Mouse (Mus musculus) myocyte (in vitro differentiated cells): ENCODE data around the gene Tnfrsf18. TPM values are rescaled to one million over a fixed set of nuclear protein-coding genes. Genes with fewer than 3 reads are reported as not detected.

Experiments
- H3K27me3 ChIP-seq: one replicate; pipeline ENCODE4 v1.6.1; 2011; ENCODE audit not compliant: control insufficient read depth, insufficient read depth, insufficient read length
- H3K36me3 ChIP-seq: one replicate; pipeline ENCODE4 v1.6.1; 2011; ENCODE audit not compliant: control insufficient read depth, insufficient read depth
- H3K4me2 ChIP-seq: one replicate; pipeline ENCODE4 v1.6.1; 2011; ENCODE audit warnings: low read depth, control low read depth
- H3K4me3 ChIP-seq: one replicate; pipeline ENCODE4 v1.5.1; 2011; ENCODE audit warnings: mild to moderate bottlenecking, control low read depth, moderate library complexity
- H3K79me2 ChIP-seq: one replicate; pipeline ENCODE4 v1.6.1; 2011; ENCODE audit not compliant: control insufficient read depth, insufficient read depth
- H3ac ChIP-seq: one replicate; pipeline ENCODE4 v1.6.1; 2011; ENCODE audit not compliant: control insufficient read depth, insufficient read length
- CEBPB ChIP-seq: IDR thresholded peaks from 2 replicates; pipeline ENCODE4 v1.6.1; 2011; ENCODE audit warnings: mild to moderate bottlenecking, moderate library complexity; ENCODE audit not compliant: poor library complexity, insufficient read depth, severe bottlenecking
- E2F4 ChIP-seq: IDR thresholded peaks from one replicate; pipeline ENCODE4 v1.6.1; 2011; ENCODE audit warnings: mild to moderate bottlenecking, control low read depth, moderate library complexity; ENCODE audit not compliant: insufficient read depth
- MAX ChIP-seq: IDR thresholded peaks from one replicate; pipeline ENCODE4 v1.6.1; 2011; ENCODE audit warnings: low read depth, mild to moderate bottlenecking, control low read depth
- MYOD1 ChIP-seq, 3 experiments: IDR thresholded peaks; one replicate each; pipeline ENCODE4 v1.6.1; 2011; ENCODE audit warnings: control low read depth in 2 of 3, low read depth in 2 of 3, mild to moderate bottlenecking in 2 of 3, moderate library complexity in 1 of 3; ENCODE audit not compliant: insufficient read length in 2 of 3, control insufficient read depth in 1 of 3
- MYOG ChIP-seq, 3 experiments: IDR thresholded peaks; one replicate each; pipeline ENCODE4 v1.6.1; 2011; ENCODE audit warnings: control low read depth in 2 of 3, low read depth in 2 of 3, mild to moderate bottlenecking in 2 of 3; ENCODE audit not compliant: insufficient read length in 2 of 3, control insufficient read depth in 1 of 3, insufficient read depth in 1 of 3
- POLR2A ChIP-seq: IDR thresholded peaks from one replicate; pipeline ENCODE4 v1.6.1; 2011; ENCODE audit warnings: low read depth, mild to moderate bottlenecking, control low read depth, moderate library complexity; ENCODE audit not compliant: insufficient read length
- POLR2AphosphoS2 ChIP-seq: IDR thresholded peaks from one replicate; pipeline ENCODE4 v1.6.1; 2011; ENCODE audit warnings: low read depth, control low read depth; ENCODE audit not compliant: insufficient read length
- REST ChIP-seq: IDR thresholded peaks from one replicate; pipeline ENCODE4 v1.6.1; 2011; ENCODE audit warnings: mild to moderate bottlenecking, control low read depth, moderate library complexity; ENCODE audit not compliant: insufficient read depth, insufficient read length
- SRF ChIP-seq: IDR thresholded peaks from one replicate; pipeline ENCODE4 v1.6.1; 2011; ENCODE audit warnings: low read depth; ENCODE audit not compliant: control insufficient read depth, insufficient read length
- TCF12 ChIP-seq: IDR thresholded peaks from one replicate; pipeline ENCODE4 v1.6.1; 2011; ENCODE audit warnings: mild to moderate bottlenecking, control low read depth; ENCODE audit not compliant: poor library complexity, insufficient read depth, severe bottlenecking
- TCF3 ChIP-seq: IDR thresholded peaks from one replicate; pipeline ENCODE4 v1.6.1; 2011; ENCODE audit warnings: low read depth, control low read depth; ENCODE audit not compliant: insufficient read length
- USF1 ChIP-seq: IDR thresholded peaks from one replicate; pipeline ENCODE4 v1.6.1; 2011; ENCODE audit warnings: low read depth, mild to moderate bottlenecking, control low read depth, moderate library complexity
- polyA plus RNA-seq: library from polyadenylated mRNA; unstranded; fragments of >200 nt; fragmentation: generic; extraction: Trizol; gene quantifications from one replicate; pipeline ENCODE4 v1.2.1, GENCODE M21; 2012; ENCODE audit warnings: missing spikeins

The Tnfrsf18 gene
- polyA plus RNA-seq, 1 experiment, result 0.40 TPM

GRCm38 (mm10) chr4:156054606-156055005 is 28.6 kb downstream of the Tnfrsf18 start:
- TF ChIP-seq USF1 (no peak), MYOD1 (IDR thresholded peaks at IDR 0.05; ENCODE audit: control insufficient read depth in 1 of 3, insufficient read length in 2 of 3, low read depth in 2 of 3) (no peak), TCF12 (no peak), SRF (no peak), MYOG (IDR thresholded peaks at IDR 0.05; ENCODE audit: control insufficient read depth in 1 of 3, insufficient read depth in 1 of 3, insufficient read length in 2 of 3, low read depth in 2 of 3) (no peak), MAX (no peak), POLR2A (no peak), REST (no peak), POLR2AphosphoS2 (no peak), TCF3 (no peak), E2F4 (no peak), CEBPB (no peak)
- Histone ChIP-seq H3K4me3 (no peak overlapping the region), H3K27me3 (peaks cover 51% of the 10 kb centered on the region), H3K4me2 (no peak overlapping the region), H3ac (no peak overlapping the region), H3K79me2 (no peaks in the 10 kb centered on the region), H3K36me3 (no peaks in the 10 kb centered on the region)

- TF ChIP-seq TCF3 (no peak), MYOD1 (IDR thresholded peaks at IDR 0.05; ENCODE audit: control insufficient read depth in 1 of 3, insufficient read length in 2 of 3, low read depth in 2 of 3) (no peak), USF1 (no peak), REST (no peak), POLR2A (no peak), TCF12 (no peak), SRF (no peak), POLR2AphosphoS2 (no peak), E2F4 (no peak), CEBPB (no peak)
- no peak overlapping the region for H3K4me3 ChIP-seq
- H3ac ChIP-seq, result no peak overlapping the region
- no peaks in the 10 kb centered on the region for H3K79me2 ChIP-seq
- no peaks in the 10 kb centered on the region for H3K36me3 ChIP-seq
- H3K4me2 ChIP-seq, result no peak overlapping the region
- H3K27me3 ChIP-seq, result peaks cover 56% of the 10 kb centered on the region
Observed at GRCm38 (mm10) chr4:156055173-156055572, 29.2 kb downstream of the Tnfrsf18 start.

GRCm38 (mm10) chr4:156057702-156058101 is 31.7 kb downstream of the Tnfrsf18 start:
- Histone ChIP-seq H3K36me3 (no peaks in the 10 kb centered on the region), H3K79me2 (no peaks in the 10 kb centered on the region), H3K4me3 (no peak overlapping the region), H3K4me2 (no peak overlapping the region), H3ac (no peak overlapping the region), H3K27me3 (peaks cover 71% of the 10 kb centered on the region)
- TF ChIP-seq MYOD1 (IDR thresholded peaks at IDR 0.05; ENCODE audit: control insufficient read depth in 1 of 3, insufficient read length in 2 of 3, low read depth in 2 of 3) (no peak), TCF12 (no peak), TCF3 (no peak), MYOG (IDR thresholded peaks at IDR 0.05; ENCODE audit: control insufficient read depth in 1 of 3, insufficient read depth in 1 of 3, insufficient read length in 2 of 3, low read depth in 2 of 3) (no peak), E2F4 (no peak), SRF (no peak)

GRCm38 (mm10) chr4:156058826-156059225 is 32.9 kb downstream of the Tnfrsf18 start:
- Histone ChIP-seq H3K79me2 (no peaks in the 10 kb centered on the region), H3K27me3 (peaks cover 67% of the 10 kb centered on the region), H3K4me3 (no peak overlapping the region), H3K36me3 (no peaks in the 10 kb centered on the region), H3K4me2 (no peak overlapping the region), H3ac (no peak overlapping the region)
- TF ChIP-seq MYOG (IDR thresholded peaks at IDR 0.05; ENCODE audit: control insufficient read depth in 1 of 3, insufficient read depth in 1 of 3, insufficient read length in 2 of 3, low read depth in 2 of 3) (no peak), E2F4 (no peak), POLR2AphosphoS2 (no peak), SRF (no peak), MAX (no peak)

GRCm38 (mm10) chr4:156059261-156059660 is 33.3 kb downstream of the Tnfrsf18 start, which contains the start of gene Ttll10:
Gene Ttll10, minus strand, starts transcription at chr4:156059414.
- H3K79me2 ChIP-seq, result no peaks in the 10 kb centered on the region
- H3K27me3 ChIP-seq, result peaks cover 67% of the 10 kb centered on the region
- no peak for TF ChIP-seq MYOG (IDR thresholded peaks at IDR 0.05; ENCODE audit: control insufficient read depth in 1 of 3, insufficient read depth in 1 of 3, insufficient read length in 2 of 3, low read depth in 2 of 3)
- TF ChIP-seq MYOD1 (IDR thresholded peaks at IDR 0.05; ENCODE audit: control insufficient read depth in 1 of 3, insufficient read length in 2 of 3, low read depth in 2 of 3), result no peak
- no peak for TF ChIP-seq CEBPB
- TF ChIP-seq POLR2AphosphoS2, result no peak
- TF ChIP-seq MAX, result no peak
- no peak for TF ChIP-seq E2F4
- no peak for TF ChIP-seq SRF
- TF ChIP-seq USF1, result no peak
- no peak for TF ChIP-seq POLR2A
- no peaks in the 10 kb centered on the region for H3K36me3 ChIP-seq
- H3ac ChIP-seq, result no peak within 1 kb of the TSS
- H3K4me3 ChIP-seq, result no peak within 1 kb of the TSS
- H3K4me2 ChIP-seq, result no peak within 1 kb of the TSS
